Mouse (Mus musculus) right cerebral cortex, postnatal 4 days (tissue): Measurements from ENCODE around the gene Gm49337.
A peak's percentile ranks its signal among the peaks of the same experiment; 100 is the strongest.
"Not testable (repeated sequence)": the region's sequence is repeated elsewhere in the genome, so short reads cannot be mapped to it uniquely, and the experiment has no call there.

ENCODE experiments used
- DNase-seq: peaks from one replicate; pipeline ENCODE4 v3.0.0-alpha.2; 2022

The Gm49337 gene

DNA sequence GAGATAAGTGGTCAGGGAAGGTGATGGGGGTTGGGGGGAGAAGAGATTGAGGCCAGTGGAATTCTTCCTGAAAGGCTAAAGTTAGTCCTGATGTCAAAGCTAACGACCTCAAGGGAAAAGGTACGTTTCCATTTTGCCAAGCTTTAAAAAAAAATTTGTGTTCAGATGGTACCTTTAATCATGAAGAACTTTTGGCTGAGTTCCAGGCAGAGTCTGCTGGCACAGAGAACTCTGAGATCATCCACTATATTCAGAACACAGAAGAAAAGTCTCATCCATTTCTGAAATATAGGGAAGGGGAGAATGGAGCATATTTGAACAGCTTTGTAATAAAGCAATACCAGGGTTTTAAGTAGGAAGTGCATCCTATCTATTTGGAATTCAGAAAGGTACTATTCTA is 43.9 kb downstream of the Gm49337 start:
- no peak for DNase-seq

DNA sequence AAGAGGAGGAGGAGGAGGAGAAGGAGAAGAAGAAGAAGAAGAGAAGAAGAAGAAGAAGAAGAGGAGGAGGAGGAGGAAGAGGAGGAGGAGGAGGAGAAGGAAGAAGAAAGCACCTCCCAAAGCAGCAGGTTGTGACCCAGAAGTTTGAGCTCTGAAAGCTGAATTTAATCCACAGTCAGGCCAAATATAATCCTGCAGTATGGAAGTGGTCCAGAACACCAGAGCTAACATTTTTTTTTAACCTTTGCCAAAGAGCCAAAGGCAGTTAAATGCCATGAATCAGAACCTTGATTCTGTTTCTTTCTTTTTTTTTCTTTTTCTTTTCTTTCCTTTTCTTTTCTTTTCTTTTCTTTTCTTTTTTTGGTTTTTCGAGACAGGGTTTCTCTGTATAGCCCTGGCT is 44.5 kb downstream of the Gm49337 start:
- not testable (repeated sequence) for DNase-seq

DNA sequence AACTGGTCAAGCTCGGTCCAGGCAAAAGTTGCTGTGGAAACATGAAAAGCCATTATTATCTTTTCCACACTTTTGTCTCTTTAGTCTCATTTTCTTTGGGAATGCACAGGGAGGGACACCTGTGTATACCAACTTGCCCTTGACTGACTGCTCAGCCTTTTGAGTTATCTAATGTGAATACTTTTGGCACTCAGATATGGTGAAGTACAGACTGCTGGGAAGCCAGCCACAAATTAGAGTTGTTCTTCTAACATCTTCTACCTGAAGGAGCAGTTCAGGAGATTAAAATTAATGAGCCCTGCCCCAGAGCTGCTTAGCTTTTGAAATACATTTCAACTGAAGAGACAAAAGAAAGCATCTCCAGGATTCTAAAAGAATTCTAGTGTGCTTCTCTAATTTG is 45.9 kb downstream of the Gm49337 start:
- DNase-seq: no peak

DNA sequence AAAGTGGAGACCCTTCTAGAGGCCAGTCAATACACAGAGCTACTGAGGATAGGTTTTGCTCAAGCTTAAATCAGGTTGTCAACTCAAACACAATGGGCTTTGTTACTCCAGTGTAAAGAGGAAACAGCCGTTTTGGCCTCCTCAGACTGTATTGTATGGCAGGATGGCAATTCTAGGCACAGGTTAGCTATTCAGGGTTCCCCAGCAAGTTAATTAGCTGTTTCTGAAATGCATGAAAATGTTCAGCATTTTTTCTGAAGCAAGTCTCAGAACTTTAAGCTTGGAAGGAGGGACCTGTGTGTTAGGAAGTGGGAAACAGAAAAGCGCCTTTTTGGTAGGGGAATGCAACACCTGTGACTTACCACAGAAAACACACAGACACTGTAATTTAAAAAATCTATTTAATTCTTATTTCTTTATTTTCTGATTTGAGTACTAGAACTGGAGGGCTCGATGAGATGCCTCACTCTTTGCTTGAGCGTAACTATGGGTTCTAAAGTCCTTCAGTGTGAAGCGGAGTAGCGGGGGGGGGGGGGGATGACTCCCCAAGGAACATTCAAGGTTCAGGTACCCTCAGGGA is 47.0 kb downstream of the Gm49337 start:
- no peak for DNase-seq

DNA sequence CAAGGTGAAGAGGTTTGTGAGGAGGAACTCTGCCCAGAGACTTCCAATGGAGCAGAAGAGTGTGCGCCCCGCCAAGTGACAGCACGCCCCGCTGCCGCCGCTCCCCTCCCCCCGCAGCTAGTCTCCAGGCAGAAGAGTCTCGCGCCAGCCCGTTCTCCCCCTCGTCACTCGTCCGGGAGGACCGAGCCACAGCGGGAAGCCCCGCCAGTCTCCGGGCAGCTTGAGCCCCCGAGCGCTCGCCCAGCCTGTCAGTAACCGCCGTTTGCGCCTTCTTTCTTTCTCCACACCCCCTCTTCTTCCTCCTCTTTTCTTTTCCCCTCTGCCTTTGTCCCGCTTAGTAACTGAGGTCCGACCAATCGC is 47.6 kb downstream of the Gm49337 start:
- peak; percentile 79 for DNase-seq

DNA sequence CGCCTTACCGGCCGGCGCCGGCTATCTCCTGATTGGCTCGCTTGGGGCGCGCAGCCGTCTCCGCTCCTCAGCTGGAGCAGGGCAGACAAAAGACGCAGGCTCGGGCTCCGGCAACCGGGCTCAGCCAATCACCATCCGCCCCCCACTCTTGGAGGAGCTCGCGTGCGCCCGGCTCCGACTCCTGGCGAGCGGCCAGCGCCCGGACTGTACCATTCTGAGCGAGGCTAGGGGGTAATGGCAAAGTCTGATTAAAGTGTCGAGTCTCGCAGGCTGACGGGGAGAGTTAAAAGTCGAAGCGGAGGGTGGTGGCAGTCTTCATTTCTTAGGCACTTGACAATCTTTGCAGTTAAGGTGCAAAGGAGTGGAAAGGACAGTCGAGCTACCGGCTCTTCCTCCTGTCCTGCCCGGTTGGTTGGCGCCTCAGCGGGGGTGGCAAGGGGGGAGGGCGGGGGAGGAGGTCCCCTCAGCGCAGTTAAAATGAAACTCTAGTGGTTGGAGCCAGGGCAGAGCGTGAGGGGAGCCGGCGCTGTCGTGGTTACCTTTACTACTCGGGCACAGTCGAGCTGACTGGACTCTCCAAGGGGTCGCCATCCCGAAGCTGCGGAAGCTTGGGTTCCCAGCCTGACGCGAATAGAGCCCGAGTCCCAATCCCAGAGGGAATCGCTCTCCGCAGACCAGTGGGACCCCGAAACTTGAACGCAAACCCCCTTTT is 48.1 kb downstream of the Gm49337 start, which contains the start of gene Pik3r3:
Gene Pik3r3, plus strand, starts transcription at position 479 of the 712 bp plus-strand sequence.
- DNase-seq: peak; percentile 99

DNA sequence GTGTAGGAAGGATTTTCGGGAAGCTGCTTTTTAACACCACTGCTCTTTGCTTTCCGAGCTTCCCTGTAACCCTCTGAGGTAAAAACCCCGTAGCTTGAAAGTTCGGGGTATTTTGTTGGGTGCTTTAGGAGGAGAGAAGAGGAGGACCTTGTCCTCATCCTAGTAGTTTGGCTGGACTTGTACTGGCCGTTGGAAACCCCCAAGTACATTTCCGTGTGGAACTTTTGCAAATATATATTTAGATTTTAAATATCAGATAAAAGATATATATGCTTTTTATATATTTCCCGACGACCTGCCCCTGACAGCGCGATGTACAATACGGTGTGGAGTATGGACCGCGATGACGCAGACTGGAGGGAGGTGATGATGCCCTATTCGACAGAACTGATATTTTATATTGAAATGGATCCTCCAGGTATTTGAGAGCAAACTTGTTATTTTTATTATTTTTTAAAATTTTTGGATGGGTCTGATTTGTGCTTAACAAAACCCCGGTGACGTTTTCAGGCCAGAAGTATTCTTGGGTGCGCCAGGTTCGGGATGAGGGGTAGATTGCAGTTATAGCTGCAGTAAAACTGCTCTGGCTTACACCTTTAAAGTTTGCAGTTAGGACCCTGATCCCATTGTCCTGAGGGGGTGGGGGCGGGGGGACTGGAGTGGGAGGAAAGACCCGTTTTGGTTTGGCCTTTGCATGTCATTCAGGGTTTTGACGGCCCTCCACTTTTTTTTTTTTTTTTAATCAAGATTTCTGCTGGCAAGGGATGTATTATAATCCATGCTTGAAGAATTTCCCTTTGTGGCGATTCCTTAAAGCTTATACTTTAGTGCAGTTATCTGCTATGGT is 49.0 kb downstream of the Gm49337 start:
- peak; percentile 4 for DNase-seq

DNA sequence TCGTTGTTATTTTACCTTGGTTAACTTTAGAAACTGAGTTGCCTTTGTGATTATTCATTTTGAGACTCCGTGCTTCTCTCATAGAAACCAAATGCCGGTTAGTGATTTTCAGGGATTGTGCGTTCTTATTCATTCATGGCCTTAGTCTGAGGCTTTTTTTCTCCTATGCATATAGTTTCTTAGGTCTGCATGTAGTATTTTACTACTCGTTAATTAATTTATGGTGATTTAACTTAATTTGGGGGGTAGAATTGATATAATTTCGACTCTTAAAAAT is 49.6 kb downstream of the Gm49337 start:
- DNase-seq: no peak

DNA sequence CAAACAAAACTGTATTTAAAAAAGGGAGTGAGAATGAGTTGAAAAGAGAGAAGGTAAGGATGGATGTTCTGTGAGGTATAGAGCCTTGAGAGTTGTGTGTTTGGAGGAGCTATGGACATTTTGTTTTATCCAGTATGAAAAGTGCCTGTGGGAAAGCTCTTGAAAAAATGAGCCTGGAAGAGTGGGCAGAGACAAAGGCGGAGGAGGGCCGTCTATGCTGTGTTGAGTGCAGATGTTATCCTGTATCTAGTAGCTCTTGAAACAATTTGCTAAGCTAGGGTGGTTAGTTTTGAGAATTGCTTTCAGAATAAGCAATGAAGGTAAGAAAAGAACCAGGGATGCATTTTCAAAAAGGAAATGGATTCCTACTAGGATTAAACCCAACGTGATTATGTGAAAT is 70.2 kb downstream of the Gm49337 start:
- DNase-seq: no peak

DNA sequence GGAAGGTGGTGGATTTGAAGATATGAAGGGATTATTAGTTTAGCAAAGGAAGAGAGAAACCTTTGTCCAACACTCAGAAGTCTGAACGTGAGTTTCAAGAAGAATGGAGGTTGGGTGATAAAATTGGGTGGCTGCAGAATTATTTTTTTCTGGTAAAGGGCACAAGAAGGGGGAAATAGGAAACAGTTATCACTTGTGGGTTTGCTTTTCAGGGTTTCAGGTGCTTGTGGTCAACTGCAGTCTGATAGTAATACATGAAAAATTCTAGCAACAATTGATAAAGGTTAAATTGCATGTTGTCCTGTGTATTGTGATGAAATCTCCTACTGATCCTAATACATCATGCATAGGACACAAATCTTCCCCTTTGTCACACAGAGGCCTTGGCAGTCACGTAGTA is 71.1 kb downstream of the Gm49337 start:
- DNase-seq: no peak

DNA sequence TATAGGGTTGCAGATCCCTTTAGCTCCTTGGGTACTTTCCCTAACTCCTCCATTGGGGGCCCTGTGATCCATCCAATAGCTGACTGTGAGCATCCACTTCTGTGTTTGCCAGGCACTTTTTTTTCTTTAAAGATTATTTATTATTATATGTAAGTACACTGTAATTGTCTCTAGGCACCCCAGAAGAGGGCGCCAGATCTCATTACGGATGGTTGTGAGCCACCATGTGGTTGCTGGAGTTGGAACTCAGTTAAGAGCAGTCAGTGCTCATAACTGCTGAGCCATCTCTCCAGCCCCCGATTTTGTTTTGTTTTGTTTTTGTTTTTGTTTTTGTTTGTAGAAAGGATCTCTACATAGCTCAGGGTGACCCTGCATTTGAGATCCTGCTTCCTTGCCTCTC is 72.7 kb downstream of the Gm49337 start:
- DNase-seq: peak; percentile 29

DNA sequence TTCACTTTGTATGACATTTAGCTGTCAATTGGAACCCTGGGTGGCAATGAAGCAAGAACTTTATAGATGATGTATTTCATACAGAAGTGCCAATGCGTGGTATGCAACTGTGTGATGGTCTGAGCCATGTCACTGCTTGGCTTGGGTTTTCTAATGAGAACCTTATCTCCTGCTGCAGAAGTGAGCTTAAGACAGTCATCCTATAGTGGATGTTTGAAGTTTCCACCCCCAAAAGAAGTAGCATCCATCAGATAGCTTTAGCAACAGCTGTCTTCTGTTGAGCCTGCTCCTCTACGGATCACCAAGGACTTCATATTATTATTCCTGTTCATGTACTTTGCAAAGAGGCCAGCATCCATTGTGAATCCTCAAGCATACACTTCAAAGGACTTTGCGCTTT is 76.8 kb downstream of the Gm49337 start:
- no peak for DNase-seq

DNA sequence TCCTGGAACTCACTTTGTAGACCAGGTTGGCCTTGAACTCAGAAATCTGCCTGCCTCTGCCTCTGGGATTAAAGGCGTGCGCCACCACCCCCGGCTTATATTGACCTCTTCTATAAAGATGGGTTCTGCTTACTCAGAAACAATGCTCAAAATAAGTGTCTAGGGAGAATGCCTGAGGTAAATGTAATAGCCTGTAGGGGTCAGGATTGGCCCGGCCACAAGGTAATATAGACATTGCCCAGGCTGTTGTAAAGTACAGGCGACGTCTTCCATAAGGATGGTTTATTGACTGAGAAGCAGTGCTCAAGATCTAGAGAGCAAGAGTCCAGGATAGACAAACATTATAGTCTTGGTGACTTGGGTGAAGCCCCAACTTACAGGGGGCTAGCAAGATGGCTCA is 95.0 kb downstream of the Gm49337 start:
- no peak for DNase-seq

DNA sequence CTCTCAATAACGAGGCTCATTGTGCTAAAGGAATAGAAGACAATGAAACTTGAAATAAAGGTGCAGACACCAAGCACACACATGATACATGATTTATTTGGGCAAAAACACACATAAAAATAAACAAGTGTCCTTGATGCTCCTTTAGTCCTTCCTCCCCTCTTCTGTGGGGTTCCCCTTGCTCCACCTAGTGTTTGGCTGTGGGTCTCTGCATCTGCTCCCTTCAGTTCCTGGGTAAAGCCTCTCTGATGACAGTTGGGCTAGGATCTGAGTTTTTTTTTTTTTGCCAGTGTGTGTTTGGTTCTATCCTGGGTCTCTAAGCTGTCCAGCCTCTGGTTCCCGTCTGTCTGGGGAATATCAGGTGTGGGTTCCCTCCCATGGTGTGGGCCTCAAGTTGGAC is 109.0 kb downstream of the Gm49337 start:
- DNase-seq: no peak

DNA sequence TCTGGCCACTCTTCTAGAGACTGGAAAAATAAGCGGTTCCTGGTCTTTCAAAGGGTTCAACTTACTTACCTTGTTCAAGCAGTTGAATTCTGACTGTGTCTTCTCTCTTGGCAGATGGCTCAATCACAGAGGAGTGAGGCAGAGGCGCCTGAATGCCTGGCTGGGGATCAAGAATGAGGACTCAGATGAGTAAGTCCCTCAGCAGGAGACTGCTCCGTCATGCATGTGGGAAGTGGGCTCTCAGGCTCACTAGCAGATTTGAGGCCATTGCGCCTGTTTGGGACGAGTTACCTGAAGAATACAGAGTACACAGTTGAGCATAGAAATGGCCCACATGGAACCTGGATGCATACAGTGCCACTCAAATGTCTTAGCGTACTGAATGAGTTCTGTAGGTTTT is 118.4 kb downstream of the Gm49337 start:
- DNase-seq: no peak

DNA sequence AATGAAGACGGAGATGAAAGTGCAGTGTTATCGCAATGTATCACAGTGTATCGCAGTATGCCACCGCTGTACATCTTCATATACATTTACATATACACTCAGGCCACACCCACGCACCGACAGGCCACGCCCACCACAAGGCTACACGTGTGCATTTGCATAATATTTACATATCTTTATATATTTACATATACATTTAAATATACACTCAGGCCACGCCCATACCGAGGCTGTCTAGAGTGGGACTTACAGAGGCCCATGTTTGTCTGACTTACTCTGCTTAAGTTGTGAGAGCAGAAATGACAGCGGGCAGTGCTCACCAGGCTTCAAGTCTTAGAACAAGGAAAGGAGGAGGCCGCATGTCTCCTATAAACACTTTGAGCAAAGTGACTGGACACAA is 120.1 kb downstream of the Gm49337 start:
- DNase-seq: no peak

DNA sequence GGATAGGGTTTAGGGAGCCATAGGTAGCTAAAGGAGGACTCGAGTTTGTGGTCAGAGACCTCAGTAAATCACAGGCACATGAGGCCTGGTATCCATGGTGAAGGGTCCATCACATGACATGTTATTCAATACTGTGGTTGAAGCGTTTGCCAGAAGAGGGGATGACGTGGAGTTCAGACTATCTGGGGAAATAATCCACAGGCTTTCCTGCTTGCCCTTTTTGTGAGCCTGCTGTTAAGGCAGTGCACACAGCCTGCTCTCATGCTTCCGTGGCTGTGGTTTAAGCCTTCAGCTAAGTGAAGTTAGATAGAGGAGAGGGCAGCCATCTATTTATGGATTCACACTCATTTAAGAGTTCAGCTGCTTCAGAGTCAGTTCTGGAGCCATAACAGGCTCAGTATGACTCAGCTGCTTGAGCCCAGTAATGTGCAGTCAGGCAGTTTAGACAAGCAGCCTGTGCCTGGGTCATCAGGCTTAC is 127.7 kb downstream of the Gm49337 start:
- DNase-seq: no peak

DNA sequence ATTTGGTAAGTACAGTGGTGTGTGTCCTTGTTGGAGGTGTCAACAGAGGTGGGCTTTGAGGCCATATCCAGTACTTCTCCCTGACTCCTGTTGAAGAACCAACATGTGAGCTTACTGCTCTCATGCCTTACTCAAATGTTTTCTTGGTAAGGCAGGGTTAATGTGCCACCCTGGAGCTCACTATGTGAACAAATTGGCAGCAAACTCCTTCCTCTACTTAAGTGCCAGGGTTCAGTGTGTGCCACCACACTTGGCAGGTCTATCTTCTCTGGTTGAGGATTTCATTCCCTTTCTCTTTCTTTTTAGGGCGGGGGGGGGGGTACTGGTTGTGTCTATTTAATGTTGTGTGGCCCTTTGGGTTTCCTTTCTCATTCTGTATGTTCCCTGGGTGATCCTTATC is 131.4 kb downstream of the Gm49337 start:
- no peak for DNase-seq

DNA sequence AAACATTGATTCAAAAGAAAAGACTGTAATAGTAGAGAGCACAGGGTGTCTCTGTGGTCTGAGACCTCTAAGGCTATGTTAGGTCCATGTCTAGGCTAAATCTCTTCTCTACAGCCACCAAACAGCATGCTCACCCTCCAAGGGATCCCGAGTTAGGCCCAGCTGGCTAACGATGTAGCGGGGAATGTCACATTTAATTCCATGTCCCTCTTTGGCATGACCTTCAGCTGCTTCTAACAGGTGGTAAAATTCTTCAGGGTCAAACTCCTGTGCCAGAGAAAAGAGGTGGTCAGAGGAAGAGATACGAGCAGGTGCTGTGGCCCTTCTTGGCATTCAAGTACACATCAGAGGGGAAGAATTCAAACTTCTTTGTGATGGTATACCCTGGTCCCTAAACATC is 144.4 kb downstream of the Gm49337 start:
- no peak for DNase-seq

DNA sequence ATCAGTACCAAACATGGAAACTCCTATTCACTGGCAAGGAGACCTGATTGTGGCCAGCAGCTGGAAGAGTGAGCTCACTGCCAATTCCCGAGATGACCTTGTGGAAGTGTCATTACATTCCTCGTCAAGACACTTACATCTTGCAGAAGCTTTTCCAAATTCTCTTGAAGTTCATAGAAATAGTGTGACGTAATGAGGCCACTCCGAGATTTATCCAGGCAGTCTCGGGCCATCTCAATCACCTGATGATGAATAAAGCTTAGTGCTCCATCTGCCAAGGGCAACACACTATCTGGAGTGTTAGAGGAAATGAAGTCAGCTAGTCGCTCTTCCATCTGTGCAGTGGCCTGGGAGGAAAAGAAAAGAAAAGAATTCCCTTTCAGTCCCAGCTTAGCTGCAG is 148.9 kb downstream of the Gm49337 start:
- no peak for DNase-seq

DNA sequence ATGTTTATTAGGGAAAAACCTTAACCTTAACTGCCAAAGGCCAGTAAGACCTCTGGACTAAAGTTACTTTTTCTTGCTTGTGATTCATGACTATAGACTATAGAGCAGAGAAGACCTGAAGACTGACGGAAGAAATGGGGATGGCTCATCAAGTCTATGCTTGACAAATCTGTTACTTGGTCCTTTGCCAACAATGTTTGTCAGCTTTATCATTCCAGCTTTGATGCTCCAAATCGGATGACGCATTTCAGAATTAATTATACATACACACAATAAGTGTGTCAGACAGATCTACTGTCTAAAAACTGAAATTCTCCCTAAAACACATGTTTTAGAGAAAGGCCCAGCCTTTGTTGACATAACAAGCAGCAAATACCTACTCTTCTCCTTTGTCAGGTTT is 156.1 kb downstream of the Gm49337 start:
- DNase-seq: no peak

DNA sequence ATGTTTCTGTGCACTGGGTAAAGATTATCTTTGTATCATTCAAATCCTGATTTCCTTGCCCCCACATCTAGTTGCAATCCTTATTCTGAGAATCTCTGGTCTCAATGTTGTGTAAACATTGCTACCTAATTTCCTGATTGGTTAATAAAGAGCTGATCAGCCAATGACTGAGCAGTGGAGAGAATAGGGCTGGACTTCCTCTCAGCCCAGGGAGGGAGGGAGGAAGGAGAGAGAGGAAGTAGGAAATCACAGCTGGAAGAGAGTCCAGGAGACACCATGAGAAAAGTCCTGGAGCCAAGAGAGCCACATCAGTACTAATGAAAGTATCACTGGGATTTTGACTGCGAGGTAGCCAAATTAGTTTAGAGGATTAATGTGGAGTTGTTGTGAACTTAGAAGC is 163.1 kb downstream of the Gm49337 start:
- no peak for DNase-seq

DNA sequence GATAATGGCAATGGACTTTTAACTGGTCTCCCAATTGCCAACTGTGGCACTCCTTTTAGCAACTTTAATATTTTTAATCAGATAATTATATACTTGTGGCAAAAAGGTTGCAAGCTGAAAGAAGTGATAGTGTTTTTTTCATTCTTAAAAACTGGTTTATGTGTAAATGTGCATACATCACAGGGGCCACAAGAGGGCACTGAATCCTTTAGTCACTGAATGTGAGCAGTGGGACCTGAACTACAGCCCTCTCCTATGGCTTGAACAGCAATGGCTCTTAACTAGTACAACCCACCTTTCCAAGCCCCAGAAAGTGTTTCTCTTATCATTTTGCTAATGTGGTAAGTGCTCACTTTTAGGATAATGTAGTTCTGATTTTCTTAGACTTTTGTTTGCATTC is 168.9 kb downstream of the Gm49337 start:
- peak; percentile 56 for DNase-seq
